Mouse (Mus musculus) naive thymus-derived CD4-positive, alpha-beta T cell, adult 2 months (primary cell): Measurements from ENCODE around the gene Lancl1.

Source experiments
- DNase-seq: peaks from one replicate; pipeline ENCODE4 v3.0.0-alpha.2; 2011; ENCODE audit warnings: low read depth

Gene Lancl1

DNA sequence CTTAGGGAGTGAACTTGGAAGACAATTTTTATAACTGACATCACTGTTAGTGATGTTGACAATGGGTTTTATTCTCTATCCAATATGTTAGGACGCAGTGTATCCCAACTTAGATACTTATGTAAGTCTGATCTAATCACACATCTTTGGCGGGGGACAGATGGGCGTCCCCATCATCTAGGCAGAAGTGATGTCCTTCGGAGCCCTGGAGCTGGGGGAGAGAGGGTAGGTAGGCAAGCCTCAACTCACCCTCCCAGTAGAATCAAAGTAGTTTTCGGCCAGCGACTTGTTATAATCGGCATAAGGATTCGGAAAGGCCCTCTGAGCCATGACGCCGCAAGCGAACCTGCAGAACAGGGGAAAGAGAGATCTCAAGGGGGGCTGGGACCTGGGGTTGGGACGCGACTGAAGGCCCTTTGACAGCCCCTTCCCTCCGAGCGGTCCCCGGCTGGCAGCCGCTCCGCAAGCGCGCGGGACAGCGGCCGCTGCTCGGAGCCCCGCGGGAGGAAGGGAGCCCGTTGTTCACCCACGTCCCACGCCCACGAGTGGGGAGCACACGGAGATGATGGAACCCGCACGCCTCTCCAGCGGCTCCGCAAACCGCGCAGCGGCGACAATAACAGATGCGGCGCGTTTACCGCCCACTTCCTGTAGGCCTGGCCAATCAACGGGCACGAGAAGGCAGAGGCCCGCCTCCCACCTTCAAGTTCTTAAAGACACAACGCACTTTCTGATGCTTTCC lies at the start of gene Lancl1:
Gene Lancl1, minus strand, starts transcription at position 627 of the 742 bp plus-strand sequence.
- peak; percentile 92 for DNase-seq

DNA sequence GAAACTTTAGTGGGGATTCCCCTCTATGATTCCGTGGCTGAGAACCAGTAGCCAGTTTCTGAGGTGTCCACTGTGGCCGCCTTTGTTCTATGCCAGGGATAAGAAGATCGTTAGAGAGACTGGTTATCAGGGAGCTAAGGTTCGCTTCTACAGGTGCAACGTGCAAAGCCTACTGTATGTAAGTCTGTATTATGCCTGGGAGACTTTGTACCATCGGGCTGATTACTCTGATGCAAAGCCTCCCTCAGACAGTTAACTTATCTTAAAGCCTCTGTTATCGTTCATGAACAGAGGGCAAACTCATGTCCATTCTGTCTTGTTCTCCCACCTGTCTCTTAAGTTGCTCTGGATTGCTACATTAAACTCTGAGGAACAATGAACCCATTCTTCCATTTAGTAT lies 40.5 kb upstream of the Lancl1 start:
- DNase-seq = no peak

GRCm38 (mm10) chr1:67078666-67079065 lies 40.0 kb upstream of the Lancl1 start:
- no peak for DNase-seq

- no peak for DNase-seq
These were observed 39.1 kb upstream of the Lancl1 start for GRCm38 (mm10) chr1:67077739-67078138.

DNA sequence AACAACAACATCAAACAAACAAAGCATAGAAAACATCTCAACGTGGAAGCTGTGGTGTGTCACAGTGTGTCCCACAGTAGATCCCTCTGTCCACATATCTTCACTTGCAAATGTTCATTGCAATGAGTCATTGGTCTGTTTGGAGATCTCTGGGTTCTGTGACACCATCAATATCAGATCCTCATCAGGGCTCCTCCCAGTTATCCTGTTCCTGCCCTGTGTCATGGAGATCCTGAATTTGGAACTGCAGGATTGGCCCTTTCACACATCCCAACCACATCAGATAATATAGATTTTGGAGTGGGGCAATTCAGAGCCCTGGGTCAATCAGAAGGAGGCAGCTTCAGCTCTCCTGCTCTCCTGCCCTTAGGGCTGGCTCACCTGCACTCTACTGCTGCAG lies 28.9 kb upstream of the Lancl1 start:
- DNase-seq = no peak

DNA sequence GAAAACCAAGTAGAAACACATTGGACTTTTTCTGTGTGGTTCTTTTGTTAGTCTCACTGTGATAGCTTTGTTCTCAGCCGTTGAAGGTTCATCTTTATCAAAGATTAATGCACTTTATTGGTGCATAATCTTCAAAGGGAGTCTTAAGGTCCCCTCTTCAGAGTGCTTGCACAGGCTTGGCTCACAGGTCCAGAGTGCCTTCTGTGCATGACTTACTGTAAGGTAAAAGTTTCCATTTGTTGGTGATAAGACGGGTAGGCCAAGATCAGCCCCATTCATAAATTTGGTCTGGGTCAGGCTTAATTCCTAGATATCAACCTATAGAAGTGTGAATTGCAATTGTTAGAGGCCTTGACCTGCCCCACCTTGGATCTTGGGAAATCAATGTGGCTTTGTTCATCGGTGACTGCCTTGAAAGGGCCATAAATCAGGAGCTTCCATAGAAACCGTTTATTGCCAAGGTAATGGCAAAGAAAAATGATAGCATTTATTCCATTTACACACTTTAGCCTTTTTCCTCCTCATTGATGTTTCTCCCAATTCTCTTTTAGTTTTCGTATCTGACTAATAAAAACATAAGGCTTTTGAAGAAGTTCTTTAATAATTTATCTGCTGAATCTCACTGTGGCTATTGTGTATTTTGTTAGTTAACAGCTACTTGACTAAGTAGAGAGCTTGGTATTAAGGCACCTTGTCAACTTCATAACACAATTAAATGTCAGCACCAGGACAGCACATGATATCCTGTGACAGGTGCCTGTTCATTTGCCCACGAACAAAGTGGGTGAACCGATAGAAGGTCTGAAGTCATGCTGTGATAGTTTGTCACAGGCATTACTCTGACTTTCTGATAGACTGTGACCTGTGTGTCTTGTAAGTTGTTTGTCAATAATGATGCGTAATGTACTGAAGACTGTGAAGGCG lies 26.9 kb upstream of the Lancl1 start:
- no peak for DNase-seq

GRCm38 (mm10) chr1:67061456-67062085 lies 22.9 kb upstream of the Lancl1 start:
- DNase-seq = peak; percentile 72

DNA sequence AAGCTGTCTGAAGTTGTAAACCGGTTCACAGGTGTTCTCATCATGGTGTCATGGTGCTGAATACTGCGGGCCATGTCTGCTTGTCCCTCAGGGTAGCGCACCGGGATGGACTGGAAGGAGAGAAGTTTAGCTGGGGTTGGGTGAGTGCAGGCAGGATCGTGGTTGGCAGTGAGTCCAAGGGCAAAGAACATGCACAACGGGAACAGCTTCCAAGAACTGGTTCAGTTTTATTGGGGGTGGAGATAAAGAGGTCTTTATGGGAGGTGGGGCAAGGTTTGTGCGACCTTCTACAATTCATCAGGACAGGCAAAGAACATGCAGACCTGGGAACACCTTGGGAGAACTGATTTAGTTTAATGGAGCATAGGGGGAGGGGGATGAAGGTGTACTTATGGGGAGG lies 17.1 kb upstream of the Lancl1 start:
- DNase-seq = no peak

DNA sequence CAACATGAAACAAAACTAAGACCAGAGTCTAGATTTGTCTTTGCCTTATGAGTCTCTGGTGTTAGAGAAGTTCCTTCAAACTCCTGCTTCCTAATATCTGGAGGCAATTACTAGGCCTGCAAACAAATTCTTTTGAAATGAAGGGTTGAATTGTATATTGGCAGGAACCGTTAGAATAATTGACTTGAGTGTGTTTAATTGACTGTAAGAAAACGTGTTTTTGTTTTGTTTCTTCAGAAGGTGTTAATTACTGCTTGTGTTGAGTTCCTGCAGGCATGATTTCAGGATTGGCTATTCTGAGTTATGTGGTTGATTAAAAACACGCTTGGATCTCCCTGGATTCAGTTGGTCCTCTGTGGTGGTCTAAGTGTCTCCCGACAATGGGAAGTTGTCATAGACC lies 14.0 kb upstream of the Lancl1 start:
- no peak for DNase-seq

DNA sequence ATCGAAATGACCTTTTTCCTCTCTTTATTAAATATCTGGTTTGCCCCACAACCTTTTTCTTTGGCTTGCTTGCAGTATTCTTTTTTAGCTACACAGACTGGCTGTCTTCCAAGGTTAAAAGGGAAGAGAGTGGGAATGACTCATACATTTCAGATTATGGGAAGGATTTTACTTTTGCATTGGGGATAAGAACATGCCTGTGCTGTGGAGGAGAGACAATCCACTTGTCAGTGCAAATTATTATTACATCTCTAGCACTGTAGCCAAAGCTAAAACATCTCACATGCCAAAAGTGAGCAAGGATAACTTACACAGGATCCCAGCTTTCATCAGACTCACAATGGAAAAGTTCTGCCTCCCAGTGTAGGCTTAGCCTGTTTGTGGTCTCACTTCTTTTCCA lies 10.9 kb upstream of the Lancl1 start:
- no peak for DNase-seq

- DNase-seq = no peak
These were observed 10.0 kb upstream of the Lancl1 start for GRCm38 (mm10) chr1:67048696-67049095.

GRCm38 (mm10) chr1:67045100-67045499 lies 6.4 kb upstream of the Lancl1 start:
- no peak for DNase-seq

GRCm38 (mm10) chr1:67042583-67042982 lies 3.9 kb upstream of the Lancl1 start:
- no peak for DNase-seq

- no peak for DNase-seq
These were observed 411 bp upstream of the Lancl1 start for GRCm38 (mm10) chr1:67039083-67039482.

- no peak for DNase-seq
These were observed 1.5 kb downstream of the Lancl1 start for GRCm38 (mm10) chr1:67037198-67037597.

- DNase-seq = no peak
These were observed 5.4 kb downstream of the Lancl1 start for GRCm38 (mm10) chr1:67033278-67033677.

DNA sequence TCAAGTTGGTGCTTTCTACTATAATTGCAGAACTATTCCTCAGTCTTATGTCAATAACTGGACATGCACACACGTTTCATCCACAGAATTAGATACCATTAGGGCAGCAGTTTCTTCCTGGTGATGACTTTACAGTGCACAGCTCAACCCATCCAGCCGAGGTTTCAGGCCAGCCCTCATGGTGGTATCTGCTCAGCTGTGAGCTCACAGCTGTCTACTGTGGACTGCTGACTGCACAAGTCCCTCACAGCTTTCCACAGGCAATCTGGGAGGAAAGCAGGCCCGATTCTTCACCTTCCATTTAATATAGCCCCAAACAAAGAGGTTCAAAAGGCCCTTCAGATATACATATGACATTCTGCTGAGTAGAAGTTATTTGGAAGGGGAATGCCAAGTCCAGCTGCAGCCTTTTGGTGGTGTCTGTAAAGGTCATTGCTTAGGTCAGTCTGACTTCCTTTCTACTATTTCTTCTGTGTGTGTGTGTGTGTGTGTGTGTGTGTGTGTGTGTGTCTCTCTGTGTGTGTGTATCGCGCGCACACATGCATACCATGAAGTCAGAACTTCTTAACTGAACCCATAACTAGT lies 11.7 kb downstream of the Lancl1 start:
- DNase-seq = no peak

DNA sequence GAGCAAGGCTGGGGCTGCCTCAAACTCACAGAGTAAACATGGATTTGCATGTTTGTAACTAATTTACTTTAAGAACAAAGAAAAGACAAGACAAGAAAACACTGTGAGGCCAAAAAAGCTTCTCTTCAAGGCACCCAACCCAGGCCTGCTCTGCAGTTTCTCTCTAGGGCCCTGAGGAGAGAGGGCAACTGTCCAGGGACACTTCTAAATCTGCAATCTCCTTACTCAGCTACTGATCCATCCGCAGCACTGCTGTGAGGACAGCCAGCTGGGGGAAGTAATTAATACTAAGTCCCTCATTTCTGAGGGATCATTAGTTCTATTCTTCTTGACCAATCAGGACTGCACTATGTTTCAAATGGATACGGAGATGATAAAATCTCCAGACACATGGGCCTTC lies 12.5 kb downstream of the Lancl1 start:
- DNase-seq = no peak

GRCm38 (mm10) chr1:67022767-67023166 lies 15.9 kb downstream of the Lancl1 start:
- DNase-seq = no peak

GRCm38 (mm10) chr1:67022051-67022450 lies 16.6 kb downstream of the Lancl1 start:
- DNase-seq = no peak

- DNase-seq = no peak
These were observed 18.0 kb downstream of the Lancl1 start for GRCm38 (mm10) chr1:67020637-67021161.
